Mouse (Mus musculus): ENCODE measurements at regions not wholly inside any gene's neighbourhood (a gene's known extent, or its start where the extent isn't known, plus 50 kb on each side); places are given as distances from the start of the nearest gene placed in this dataset.
"Not testable (repeated sequence)": the region's sequence is repeated elsewhere in the genome, so short reads cannot be mapped to it uniquely, and the experiment has no call there.

DNA sequence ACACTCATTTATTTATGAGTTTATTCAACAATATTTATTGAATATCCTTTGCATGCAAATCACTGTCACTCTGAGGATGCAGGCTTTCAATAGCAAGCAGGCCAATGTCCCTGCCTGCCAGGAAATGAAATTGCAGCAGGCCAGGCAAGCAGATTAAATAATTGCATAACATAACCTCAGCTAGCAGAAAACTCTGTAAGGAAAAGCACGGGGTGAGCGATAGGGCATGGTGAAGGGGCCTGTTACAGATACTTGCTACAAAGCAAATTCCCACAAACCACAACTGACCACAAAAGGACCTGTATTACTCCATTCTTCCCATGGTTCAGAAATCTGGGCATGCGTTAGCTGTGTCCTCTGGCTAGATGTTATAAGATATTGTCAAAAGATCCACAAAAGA, 509.8 kb downstream of the Bnc2 start:
- DNase-seq, result no peak

- DNase-seq, result no peak
Measured at GRCm38 (mm10) chr4:84172841-84173240, 502.2 kb downstream of the Bnc2 start.

DNA sequence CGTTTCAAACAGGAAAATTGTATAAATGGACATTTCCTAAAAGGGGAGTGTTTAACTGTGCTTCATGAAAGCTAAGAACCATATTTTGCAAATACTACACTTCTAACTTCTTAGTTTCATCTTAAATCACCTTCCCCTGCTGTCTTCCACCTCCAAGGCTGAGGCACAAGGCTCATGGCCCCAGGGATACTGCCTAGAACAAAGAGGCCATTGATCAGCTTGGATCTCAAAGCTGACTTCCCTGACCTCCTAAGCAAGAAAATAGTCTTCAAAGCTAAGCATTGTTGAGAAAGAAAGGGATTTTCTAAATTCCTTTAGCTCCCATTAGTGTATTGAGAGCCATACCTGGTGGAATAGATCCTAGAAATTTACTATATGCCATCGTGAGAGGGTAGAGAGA, 501.6 kb downstream of the Bnc2 start:
- no peak for DNase-seq

- not testable (repeated sequence) for DNase-seq
Measured at GRCm38 (mm10) chr4:84176457-84176856, 498.6 kb downstream of the Bnc2 start.

GRCm38 (mm10) chr4:84177827-84178226, 497.2 kb downstream of the Bnc2 start:
- DNase-seq, result no peak

DNA sequence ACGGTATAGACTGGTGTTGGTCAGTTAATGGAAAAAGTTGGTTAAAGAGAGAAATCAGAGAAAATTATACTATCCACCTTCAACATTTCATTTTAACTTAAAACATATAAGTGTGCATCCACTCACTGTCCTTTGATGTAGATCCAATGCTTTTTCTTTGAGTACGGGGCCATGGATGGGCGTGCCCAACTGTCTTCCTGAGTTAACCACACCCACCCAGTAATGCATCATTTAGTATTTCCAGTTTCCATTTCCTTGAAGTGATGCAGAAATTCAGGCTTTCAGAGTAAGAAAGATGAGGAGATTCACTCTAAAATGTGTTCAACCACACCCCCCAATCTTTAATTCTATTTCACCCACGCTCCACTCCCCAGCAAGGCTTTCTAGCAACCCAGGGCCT, 490.6 kb downstream of the Bnc2 start:
- DNase-seq, result no peak

- no peak for DNase-seq
Measured at GRCm38 (mm10) chr4:84184844-84185243, 490.2 kb downstream of the Bnc2 start.

- DNase-seq, result no peak
Measured at GRCm38 (mm10) chr4:84189315-84189714, 485.8 kb downstream of the Bnc2 start.

- DNase-seq, result no peak
Measured at GRCm38 (mm10) chr4:84191303-84191702, 483.8 kb downstream of the Bnc2 start.

GRCm38 (mm10) chr4:84192301-84192700, 482.8 kb downstream of the Bnc2 start:
- DNase-seq, result no peak

- DNase-seq, result no peak
Measured at GRCm38 (mm10) chr4:84196732-84197131, 478.3 kb downstream of the Bnc2 start.

DNA sequence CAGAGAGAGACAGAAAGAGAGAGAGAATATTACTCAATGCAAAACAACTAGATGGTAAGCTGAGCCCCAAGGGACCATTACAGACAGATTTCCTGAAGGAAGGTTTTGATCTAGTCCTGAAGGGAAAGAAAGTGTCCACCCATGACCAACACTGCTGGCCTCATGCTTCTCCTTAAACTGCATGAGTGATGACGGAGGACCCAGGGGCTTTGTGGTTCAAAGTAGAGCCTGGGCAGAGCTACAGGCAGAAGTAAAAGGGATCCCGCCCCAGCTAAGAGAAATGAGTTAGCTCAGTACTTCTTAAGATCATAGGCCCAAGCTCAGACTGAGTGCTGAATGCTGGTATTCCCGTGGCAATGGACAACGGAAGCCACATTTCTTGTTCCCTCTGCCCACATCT, 476.9 kb downstream of the Bnc2 start:
- no peak for DNase-seq

DNA sequence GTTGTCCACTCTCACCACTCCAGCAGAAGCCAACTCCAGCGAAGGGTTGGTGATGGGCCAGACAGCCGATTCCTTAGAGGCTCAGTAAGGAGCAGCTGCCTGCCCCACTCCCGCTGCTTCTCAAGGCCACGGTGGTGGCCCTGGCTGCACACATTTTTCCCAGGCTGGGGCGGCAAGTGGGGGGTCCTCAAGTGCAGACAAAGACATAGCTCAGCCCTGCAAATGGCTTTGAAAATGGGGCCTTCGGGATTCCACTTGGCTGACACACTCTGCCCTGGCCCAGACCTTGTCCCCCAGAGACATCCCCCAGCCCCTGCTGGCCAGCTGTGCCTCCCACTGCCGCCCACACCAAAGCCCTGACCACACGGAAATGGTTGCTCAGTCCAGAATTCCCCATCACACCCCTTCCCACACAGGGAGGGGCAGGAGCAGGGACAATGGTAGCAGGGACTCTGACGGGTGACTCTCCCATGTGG, 475.9 kb downstream of the Bnc2 start:
- no peak for DNase-seq

DNA sequence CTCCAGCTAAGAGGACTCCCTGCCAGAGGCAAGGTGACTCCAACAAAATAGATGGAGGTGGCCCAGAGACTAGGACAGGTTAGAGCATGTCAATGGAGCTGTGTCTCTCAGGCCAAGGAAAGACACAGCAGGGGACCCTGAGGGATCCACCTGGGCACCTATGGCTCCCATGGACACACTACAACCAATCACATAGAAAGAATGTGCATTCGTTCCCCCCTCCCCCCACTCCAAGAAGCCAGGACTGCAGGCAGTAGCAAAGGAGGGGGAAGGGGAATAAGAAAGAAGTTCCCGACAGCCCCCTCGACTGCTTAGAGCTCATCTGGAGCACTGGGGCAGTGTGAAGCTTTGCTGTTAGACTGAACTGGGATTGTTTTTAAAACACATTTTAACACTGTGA, 474.1 kb downstream of the Bnc2 start:
- DNase-seq, result no peak

- no peak for DNase-seq
Measured at GRCm38 (mm10) chr4:84202231-84202630, 472.8 kb downstream of the Bnc2 start.

DNA sequence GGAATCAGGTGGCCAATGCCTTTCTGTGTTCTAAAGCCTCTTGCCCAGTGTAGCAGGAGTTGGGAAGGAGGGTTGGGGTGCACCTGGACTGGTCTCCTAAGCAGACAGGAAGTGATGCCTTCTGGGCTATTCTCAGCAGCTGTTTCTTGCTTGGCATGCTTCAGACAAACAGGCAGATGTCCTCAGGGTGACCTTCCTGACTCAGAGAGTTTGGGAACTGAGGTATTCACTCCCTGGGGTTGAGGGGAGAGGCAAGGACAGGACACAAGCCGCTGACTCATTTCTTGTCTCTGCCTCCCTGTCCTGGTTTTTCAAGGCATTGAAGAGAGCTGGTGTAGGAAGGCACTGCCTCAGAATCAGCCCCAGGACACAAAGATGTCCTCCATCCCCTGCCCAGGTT, 471.4 kb downstream of the Bnc2 start:
- DNase-seq, result peak; percentile 19

GRCm38 (mm10) chr4:84204777-84205176, 470.3 kb downstream of the Bnc2 start:
- no peak for DNase-seq

DNA sequence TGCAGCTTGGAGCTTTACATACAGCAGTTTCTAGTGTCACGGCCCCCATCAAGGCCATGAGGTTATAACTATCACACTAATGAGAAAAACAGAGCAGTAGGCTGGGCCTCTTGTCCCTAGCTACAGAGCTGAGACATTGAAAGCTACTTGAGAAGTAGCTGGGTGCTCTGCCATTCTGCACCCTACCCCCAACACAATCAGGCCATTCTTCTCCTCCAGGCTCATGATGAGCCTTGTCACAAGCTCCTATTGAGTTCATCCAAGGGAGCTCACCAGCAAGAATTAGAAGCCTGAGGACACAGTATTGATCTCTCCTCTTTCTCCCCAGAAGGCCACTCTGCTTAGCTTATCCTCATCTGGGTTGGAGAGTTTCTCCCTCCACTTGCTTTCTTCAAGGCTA, 466.9 kb downstream of the Bnc2 start:
- DNase-seq, result no peak

GRCm38 (mm10) chr4:84209538-84209937, 465.5 kb downstream of the Bnc2 start:
- no peak for DNase-seq

GRCm38 (mm10) chr4:84211311-84211875, 463.7 kb downstream of the Bnc2 start:
- DNase-seq, result no peak

DNA sequence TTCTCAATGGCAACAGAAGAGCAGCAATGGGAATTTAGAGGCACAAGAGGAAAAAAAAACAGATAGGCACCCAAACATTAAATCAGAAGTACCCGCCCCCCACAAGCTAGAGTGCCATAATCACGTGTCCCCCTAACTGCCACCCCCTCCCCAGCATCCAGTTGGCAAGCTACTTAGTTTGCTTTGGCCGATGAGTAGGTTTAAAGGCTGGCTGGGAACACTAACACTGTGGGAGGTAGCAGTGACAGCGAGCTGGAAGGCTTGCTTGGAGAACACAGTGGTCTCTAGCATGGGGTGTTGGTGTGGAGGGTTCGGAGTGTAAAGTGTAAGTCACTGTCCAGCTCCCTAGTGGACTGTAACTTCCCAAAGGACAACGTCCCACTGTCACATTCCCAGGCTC, 463.1 kb downstream of the Bnc2 start:
- DNase-seq, result no peak

DNA sequence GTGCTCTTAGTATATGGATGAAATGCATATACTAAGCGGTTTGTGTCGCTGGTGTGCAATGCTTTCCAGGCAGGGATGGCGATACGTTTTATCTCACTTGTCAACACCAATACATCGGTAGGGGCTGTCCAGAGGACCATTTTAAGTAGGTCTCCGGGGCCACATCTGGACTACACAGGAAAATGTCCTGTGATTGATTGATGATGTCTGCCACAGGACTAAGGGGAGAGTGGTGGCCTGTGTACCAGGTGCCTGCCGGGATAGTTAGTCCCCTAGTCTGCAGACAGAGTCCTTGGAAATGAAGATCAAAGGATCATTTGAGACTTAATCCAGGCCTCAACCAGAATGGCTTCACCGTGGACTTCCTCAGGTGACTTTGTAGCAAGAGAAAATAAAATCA, 460.6 kb downstream of the Bnc2 start:
- DNase-seq, result no peak

GRCm38 (mm10) chr4:84218961-84219360, 456.1 kb downstream of the Bnc2 start:
- DNase-seq, result peak; percentile 61

DNA sequence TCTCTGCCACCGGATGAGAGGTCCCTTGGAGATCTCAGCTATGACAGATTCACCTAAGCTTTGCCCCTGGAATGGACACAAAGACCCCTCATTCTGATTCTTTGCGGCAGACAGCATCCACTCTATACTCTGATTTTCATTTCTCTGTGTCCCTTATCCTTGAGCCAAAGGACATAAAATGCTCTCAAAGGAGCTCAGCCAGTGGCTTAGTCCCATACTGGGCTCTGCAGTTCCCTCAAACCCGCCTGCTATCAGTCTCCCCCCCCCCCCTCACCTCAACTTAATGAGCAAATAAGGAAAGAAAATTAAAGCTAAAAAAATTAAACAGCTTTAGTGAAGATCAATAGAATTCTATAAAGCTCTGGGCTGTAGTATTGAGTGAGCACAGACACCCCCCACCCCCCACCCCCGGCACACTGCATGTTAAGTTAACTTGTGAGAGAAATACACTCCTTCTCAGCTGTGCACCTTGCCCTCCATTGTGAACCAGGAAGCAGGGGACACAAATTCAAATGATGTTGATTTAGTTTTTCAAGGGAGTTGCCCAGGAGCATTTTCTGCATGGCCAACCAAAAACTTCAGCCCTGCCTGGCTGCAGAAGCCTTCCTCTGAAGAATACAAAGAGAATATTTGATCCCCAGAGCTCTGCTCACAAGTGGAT, 452.9 kb downstream of the Bnc2 start:
- DNase-seq, result no peak
